Mouse (Mus musculus) intestine, postnatal 0 days (tissue): ENCODE results near the gene Vmn1r94. TPM values are rescaled to one million over a fixed set of nuclear protein-coding genes. Genes with fewer than 3 reads are reported as not detected.
"Not testable (repeated sequence)": the region's sequence is repeated elsewhere in the genome, so short reads cannot be mapped to it uniquely, and the experiment has no call there.

Experiments
- ATAC-seq: fragments of 200-750 bp; cut with Nextera tagmentation; 2 replicates; pipeline ENCODE4 v1.8.0; 2017; ENCODE audit warnings: mild to moderate bottlenecking, moderate TSS enrichment, moderate library complexity
- H3K27ac ChIP-seq: fragments of 300-500 bp; sonication (generic); 2 replicates; pipeline ENCODE4 v1.5.1; 2014; ENCODE audit warnings: mild to moderate bottlenecking, low read depth, low read length, moderate library complexity
- H3K27me3 ChIP-seq: fragments of 300-500 bp; sonication (generic); replicated peaks from 2 replicates; pipeline ENCODE4 v1.6.1; 2014; ENCODE audit warnings: low read length, mixed read lengths; ENCODE audit not compliant: control insufficient read depth, insufficient read depth
- H3K36me3 ChIP-seq: fragments of 300-500 bp; sonication (generic); 2 replicates; pipeline ENCODE4 v1.6.1; 2014; ENCODE audit warnings: mild to moderate bottlenecking, moderate library complexity; ENCODE audit not compliant: control insufficient read depth, insufficient read depth
- H3K4me1 ChIP-seq: fragments of 300-500 bp; sonication (generic); replicated peaks from 2 replicates; pipeline ENCODE4 v1.6.1; 2014; ENCODE audit warnings: antibody characterized with exemption, low read length, mixed read lengths; ENCODE audit not compliant: control insufficient read depth, insufficient read depth
- H3K4me2 ChIP-seq: fragments of 300-500 bp; sonication (generic); replicated peaks from 2 replicates; pipeline ENCODE4 v1.6.1; 2014; ENCODE audit warnings: low read depth, mild to moderate bottlenecking, moderate library complexity
- H3K4me3 ChIP-seq: fragments of 300-500 bp; sonication (generic); 2 replicates; pipeline ENCODE4 v1.5.1; 2014; ENCODE audit warnings: low read depth, low read length
- H3K9ac ChIP-seq: fragments of 300-500 bp; sonication (generic); 2 replicates; pipeline ENCODE4 v1.6.1; 2014; ENCODE audit warnings: mild to moderate bottlenecking, low read depth, low read length
- H3K9me3 ChIP-seq: fragments of 300-500 bp; sonication (generic); 2 replicates; pipeline ENCODE4 v1.6.1; 2016; ENCODE audit warnings: mixed run types; ENCODE audit not compliant: control insufficient read depth
- whole genome bisulfite sequencing: fragments of 180-500 bp; shearing (Covaris S2); extraction: QIAGEN DNeasy Blood & Tissue Kit; methylation state at CpG from one replicate; pipeline ENCODE4 v1.1.7; 2014; 5-methylcytosine and 5-hydroxymethylcytosine counted together
- polyA plus RNA-seq: library from polyadenylated mRNA; unstranded; fragments of >200 nt; fragmentation: Nextera tagmentation; extraction: Ambion mirVana; gene quantifications from 2 replicates; pipeline ENCODE4 v1.2.1, GENCODE M21; 2015

Vmn1r94 gene
- polyA plus RNA-seq: not detected in 2 replicates

GRCm38 (mm10) chr7:20168277-20168676, at the start of gene Vmn1r94:
Gene Vmn1r94 (minus strand): TSS chr7:20168377.
- not testable (repeated sequence) for H3K4me1 ChIP-seq, H3K4me3 ChIP-seq, H3K27me3 ChIP-seq, H3K9ac ChIP-seq, H3K9me3 ChIP-seq, H3K27ac ChIP-seq, H3K4me2 ChIP-seq, ATAC-seq, H3K36me3 ChIP-seq
- WGBS: no CpG with 5 or more reads among the region's 3 CpGs

- not testable (repeated sequence) for H3K4me1 ChIP-seq, H3K9me3 ChIP-seq, H3K27ac ChIP-seq, H3K4me3 ChIP-seq, H3K9ac ChIP-seq, H3K4me2 ChIP-seq, ATAC-seq, H3K36me3 ChIP-seq, H3K27me3 ChIP-seq
- no CpG with 5 or more reads among the region's 2 CpGs for WGBS
These were observed 37.3 kb upstream of the Vmn1r94 start, which contains the start of gene Gm6164 for GRCm38 (mm10) chr7:20205507-20205906. Gene Gm6164 (minus strand): TSS chr7:20205607.

- H3K27ac ChIP-seq, H3K4me3 ChIP-seq, H3K9me3 ChIP-seq, ATAC-seq, H3K9ac ChIP-seq, H3K4me1 ChIP-seq, H3K36me3 ChIP-seq, H3K4me2 ChIP-seq, H3K27me3 ChIP-seq: not testable (repeated sequence)
- WGBS: no CpG with 5 or more reads among the region's 3 CpGs
These were observed 25.2 kb upstream of the Vmn1r94 start, which contains the start of gene Vmn1r95 for GRCm38 (mm10) chr7:20193410-20193809. Gene Vmn1r95 (plus strand): TSS chr7:20193710.

- H3K36me3 ChIP-seq, H3K4me1 ChIP-seq, H3K9ac ChIP-seq, H3K9me3 ChIP-seq, H3K27ac ChIP-seq, H3K27me3 ChIP-seq, H3K4me3 ChIP-seq, ATAC-seq, H3K4me2 ChIP-seq: not testable (repeated sequence)
- WGBS: no CpG with 5 or more reads among the region's 5 CpGs
These were observed 29.2 kb downstream of the Vmn1r94 start, which contains the start of gene Vmn1r93 for GRCm38 (mm10) chr7:20138988-20139387. Gene Vmn1r93 (minus strand): TSS chr7:20139088.

GRCm38 (mm10) chr7:20122479-20122878, 45.7 kb downstream of the Vmn1r94 start, which contains the start of gene Gm16442:
Gene Gm16442 (minus strand): TSS chr7:20122579.
- H3K9me3 ChIP-seq, H3K27me3 ChIP-seq, H3K36me3 ChIP-seq, H3K4me3 ChIP-seq, ATAC-seq, H3K9ac ChIP-seq, H3K4me2 ChIP-seq, H3K4me1 ChIP-seq, H3K27ac ChIP-seq: not testable (repeated sequence)
- no CpG with 5 or more reads among the region's 2 CpGs for WGBS

Other genes starting within 250 kb of the Vmn1r94 start
- gene Pvr, start 247.2 kb downstream of the Vmn1r94 start, polyA plus RNA-seq: 8.9 and 10.7 TPM in 2 replicates
- 171 and 189 TPM in 2 replicates for gene Igsf23, start 217.6 kb downstream of the Vmn1r94 start, polyA plus RNA-seq
- gene Ceacam20, start 203.0 kb downstream of the Vmn1r94 start, polyA plus RNA-seq: 36.1 and 39.7 TPM in 2 replicates
- 1.9 and 2.7 TPM in 2 replicates for gene Nlrp9b, start 176.9 kb downstream of the Vmn1r94 start, polyA plus RNA-seq
- not detected in 2 replicates for gene Vmn1r91, start 68.7 kb downstream of the Vmn1r94 start, polyA plus RNA-seq
- gene Gm16442, start 45.8 kb downstream of the Vmn1r94 start, polyA plus RNA-seq: not detected in 2 replicates
- not detected in 2 replicates for gene Vmn1r93, start 29.3 kb downstream of the Vmn1r94 start, polyA plus RNA-seq
- gene Vmn1r95, start 25.3 kb upstream of the Vmn1r94 start, polyA plus RNA-seq: not detected in 2 replicates
- gene Gm6164, start 37.2 kb upstream of the Vmn1r94 start, polyA plus RNA-seq: not detected in 2 replicates
- gene Gm4498, start 65.5 kb upstream of the Vmn1r94 start, polyA plus RNA-seq: not detected in 2 replicates
- gene Gm5890, start 94.5 kb upstream of the Vmn1r94 start, polyA plus RNA-seq: not detected in 2 replicates
- gene Gm4133, start 165.7 kb upstream of the Vmn1r94 start, polyA plus RNA-seq: not detected in 2 replicates
- not detected in 2 replicates for gene Gm5728, start 207.0 kb upstream of the Vmn1r94 start, polyA plus RNA-seq
- gene Vmn1r100, start 249.6 kb upstream of the Vmn1r94 start, polyA plus RNA-seq: not detected in 2 replicates